Mouse (Mus musculus) cortical plate, adult 2 months (tissue): ENCODE results near the gene Pamr1.

ENCODE experiments used
- CTCF ChIP-seq: fragments of 200-500 bp; IDR thresholded peaks from 2 replicates; pipeline ENCODE4 v1.5.1; 2011; ENCODE audit warnings: mild to moderate bottlenecking, control low read depth, low read length; ENCODE audit not compliant: insufficient read depth; ENCODE audit errors: extremely low read depth
- POLR2A ChIP-seq: fragments of 200-500 bp; IDR thresholded peaks from 2 replicates; pipeline ENCODE4 v1.6.1; 2011; ENCODE audit warnings: mild to moderate bottlenecking, low read length, control low read depth; ENCODE audit not compliant: insufficient read depth; ENCODE audit errors: extremely low read depth

DNA sequence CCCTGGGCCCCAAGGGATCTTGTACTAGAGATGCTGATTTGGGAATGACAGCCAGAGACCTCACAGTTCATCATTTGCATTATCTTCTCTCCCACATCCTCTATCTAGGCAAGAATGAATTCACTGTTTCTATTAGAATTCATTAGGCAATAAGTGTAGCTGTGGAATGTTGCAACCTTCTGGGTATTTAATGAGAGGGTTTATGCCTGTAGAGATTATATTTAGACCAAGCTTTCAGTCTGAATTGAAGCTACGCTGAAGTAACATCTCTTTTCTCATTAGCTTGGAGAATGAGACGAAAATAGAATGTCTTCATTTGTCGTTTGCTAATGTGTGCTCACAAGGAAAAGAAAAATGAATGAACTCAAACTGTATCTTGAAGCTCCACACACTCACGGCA is 100.5 kb downstream of the Pamr1 start:
- no peak for TF ChIP-seq CTCF
- no peak for TF ChIP-seq POLR2A
